Mouse (Mus musculus) liver, embryonic 11.5 days (tissue): ENCODE results near the gene Plppr3. TPM values are rescaled to one million over a fixed set of nuclear protein-coding genes. Genes with fewer than 3 reads are reported as not detected.
"Not testable (repeated sequence)": the region's sequence is repeated elsewhere in the genome, so short reads cannot be mapped to it uniquely, and the experiment has no call there.

Source experiments
- ATAC-seq: fragments of 200-750 bp; cut with Nextera tagmentation; replicated peaks from 2 replicates; pipeline ENCODE4 v1.8.0; 2017; ENCODE audit warnings: moderate number of reproducible peaks, mild to moderate bottlenecking, moderate TSS enrichment, moderate library complexity; ENCODE audit not compliant: low FRiP score
- DNase-seq: peaks from one replicate; pipeline ENCODE4 v3.0.0-alpha.2; 2017; ENCODE audit warnings: low spot score
- H3K27ac ChIP-seq: fragments of 300-500 bp; sonication (generic); 2 replicates; pipeline ENCODE4 v1.5.1; 2014; ENCODE audit warnings: mild to moderate bottlenecking, low read depth, low read length, control low read depth
- H3K27me3 ChIP-seq: fragments of 300-500 bp; sonication (generic); replicated peaks from 2 replicates; pipeline ENCODE4 v1.6.1; 2014; ENCODE audit warnings: low read length, mixed read lengths; ENCODE audit not compliant: control insufficient read depth, insufficient read depth
- H3K36me3 ChIP-seq: fragments of 300-500 bp; sonication (generic); 2 replicates; pipeline ENCODE4 v1.6.1; 2014; ENCODE audit warnings: mild to moderate bottlenecking, low read length, moderate library complexity, mixed read lengths; ENCODE audit not compliant: control insufficient read depth, insufficient read depth
- H3K4me1 ChIP-seq: fragments of 300-500 bp; sonication (generic); replicated peaks from 2 replicates; pipeline ENCODE4 v1.6.1; 2014; ENCODE audit warnings: low read length, mixed read lengths; ENCODE audit not compliant: control insufficient read depth, insufficient read depth
- H3K4me2 ChIP-seq: fragments of 300-500 bp; sonication (generic); 2 replicates; pipeline ENCODE4 v1.6.1; 2014; ENCODE audit warnings: mild to moderate bottlenecking, control low read depth, moderate library complexity
- H3K4me3 ChIP-seq: fragments of 300-500 bp; sonication (generic); 2 replicates; pipeline ENCODE4 v1.5.1; 2014; ENCODE audit warnings: low read depth, low read length, control low read depth
- H3K9ac ChIP-seq: fragments of 300-500 bp; sonication (generic); 2 replicates; pipeline ENCODE4 v1.6.1; 2014; ENCODE audit warnings: low read depth, low read length, control low read depth
- H3K9me3 ChIP-seq: fragments of 300-500 bp; sonication (generic); 2 replicates; pipeline ENCODE4 v1.6.1; 2016; ENCODE audit warnings: low read length, inconsistent platforms, mixed read lengths; ENCODE audit not compliant: control insufficient read depth
- WGBS: fragments of 180-500 bp; shearing (Covaris S2); extraction: QIAGEN DNeasy Blood & Tissue Kit; methylation state at CpG from one replicate; pipeline ENCODE4 v1.1.7; 2014; 5-methylcytosine and 5-hydroxymethylcytosine counted together
- polyA plus RNA-seq: library from polyadenylated mRNA; unstranded; fragments of >200 nt; fragmentation: Nextera tagmentation; extraction: Ambion mirVana; gene quantifications from 2 replicates; pipeline ENCODE4 v1.2.1, GENCODE M21; 2014

The Plppr3 gene
- polyA plus RNA-seq, 1 experiment from 2014 or later = 20.9 TPM

GRCm38 (mm10) chr10:79890670-79891069 lies 16.2 kb upstream of the Plppr3 start, which contains the start of gene Cfd:
TSS of gene Cfd (plus strand) at chr10:79890853.
- Histone ChIP-seq H3K27me3 (no peaks in the 10 kb centered on the region), H3K27ac (no peak within 1 kb of the TSS), H3K4me3 (no peak within 1 kb of the TSS), H3K4me1 (no peaks in the 10 kb centered on the region), H3K9me3 (no peaks in the 10 kb centered on the region), H3K36me3 (0 out of 2 replicates have a peak, but pooled peaks cover 3% of the 10 kb centered on the region), H3K9ac (no peak within 1 kb of the TSS), H3K4me2 (no peak within 1 kb of the TSS)
- WGBS = 51% methylated on average over 5 of the region's 5 CpGs
- no peak for DNase-seq
- ATAC-seq = no peak

- DNase-seq = no peak
- Histone ChIP-seq H3K9me3 (no peaks in the 10 kb centered on the region), H3K27me3 (no peaks in the 10 kb centered on the region), H3K4me2 (no peak overlapping the region), H3K27ac (no peak overlapping the region), H3K4me1 (no peaks in the 10 kb centered on the region), H3K4me3 (no peak overlapping the region), H3K9ac (no peak overlapping the region), H3K36me3 (no peaks in the 10 kb centered on the region)
- WGBS = 69% methylated on average over 2 of the region's 2 CpGs
- ATAC-seq = no peak
These were observed 15.0 kb upstream of the Plppr3 start for GRCm38 (mm10) chr10:79889386-79889785.

- Histone ChIP-seq H3K36me3 (no peaks in the 10 kb centered on the region), H3K4me1 (peaks cover 14% of the 10 kb centered on the region), H3K27me3 (peaks cover 6% of the 10 kb centered on the region; the same call in 1 of the 2 replicates), H3K4me2 (no peak overlapping the region), H3K9ac (no peak overlapping the region), H3K4me3 (no peak overlapping the region), H3K9me3 (no peaks in the 10 kb centered on the region), H3K27ac (no peak overlapping the region)
- DNase-seq (no peak), ATAC-seq (no peak)
- 80% methylated on average over 8 of the region's 8 CpGs for WGBS
These were observed 12.2 kb upstream of the Plppr3 start for GRCm38 (mm10) chr10:79886611-79887010.

- DNase-seq (no peak), ATAC-seq (no peak)
- H3K9me3 ChIP-seq = no peaks in the 10 kb centered on the region
- no peak within 1 kb of the TSS for H3K9ac ChIP-seq
- H3K36me3 ChIP-seq = no peaks in the 10 kb centered on the region
- 71% methylated on average over 6 of the region's 6 CpGs for WGBS
- no peak within 1 kb of the TSS for H3K27ac ChIP-seq
- H3K4me3 ChIP-seq = no peak within 1 kb of the TSS
- peaks cover 6% of the 10 kb centered on the region; the same call in 1 of the 2 replicates for H3K27me3 ChIP-seq
- no peak within 1 kb of the TSS for H3K4me2 ChIP-seq
- H3K4me1 ChIP-seq = peaks cover 20% of the 10 kb centered on the region
These were observed 11.6 kb upstream of the Plppr3 start, which contains the start of gene Elane for GRCm38 (mm10) chr10:79886054-79886453. TSS of gene Elane (plus strand) at chr10:79886247.

- not testable (repeated sequence) for H3K9me3 ChIP-seq, H3K36me3 ChIP-seq, DNase-seq, H3K27me3 ChIP-seq, ATAC-seq, H3K27ac ChIP-seq, H3K4me3 ChIP-seq, H3K4me2 ChIP-seq, H3K9ac ChIP-seq
- H3K4me1 ChIP-seq = peaks cover 29% of the 10 kb centered on the region
- 56% methylated on average over 3 of the region's 3 CpGs for WGBS
These were observed 10.5 kb upstream of the Plppr3 start for GRCm38 (mm10) chr10:79884938-79885337.

- Histone ChIP-seq H3K4me3 (no peak overlapping the region), H3K9me3 (no peaks in the 10 kb centered on the region), H3K4me1 (peaks cover 29% of the 10 kb centered on the region), H3K27ac (no peak overlapping the region), H3K36me3 (no peaks in the 10 kb centered on the region), H3K4me2 (no peak overlapping the region), H3K9ac (no peak overlapping the region), H3K27me3 (peaks cover 6% of the 10 kb centered on the region; the same call in 1 of the 2 replicates)
- DNase-seq (no peak), ATAC-seq (no peak)
- 45% methylated on average over 4 of the region's 4 CpGs for WGBS
These were observed 10.0 kb upstream of the Plppr3 start for GRCm38 (mm10) chr10:79884446-79884845.

- no peaks in the 10 kb centered on the region for H3K36me3 ChIP-seq
- peak overlapping the region; percentile 11 for H3K4me2 ChIP-seq
- no peak overlapping the region for H3K27ac ChIP-seq
- no peaks in the 10 kb centered on the region for H3K9me3 ChIP-seq
- WGBS = 17% methylated on average over 22 of the region's 22 CpGs
- ATAC-seq (peak; percentile 15; the same call in 1 of the 2 replicates), DNase-seq (peak; percentile 75)
- peaks cover 29% of the 10 kb centered on the region for H3K4me1 ChIP-seq
- peak overlapping the region; percentile 42; the same call in 1 of the 2 replicates for H3K9ac ChIP-seq
- peaks cover 6% of the 10 kb centered on the region; the same call in 1 of the 2 replicates for H3K27me3 ChIP-seq
- no peak overlapping the region for H3K4me3 ChIP-seq
These were observed 9.1 kb upstream of the Plppr3 start for GRCm38 (mm10) chr10:79883297-79884084.

- peaks cover 34% of the 10 kb centered on the region for H3K4me1 ChIP-seq
- 5% methylated on average over 22 of the region's 22 CpGs for WGBS
- H3K4me3 ChIP-seq = peak overlapping the region; percentile 39
- no peak for DNase-seq
- H3K27ac ChIP-seq = no peak overlapping the region
- peak; percentile 44 for ATAC-seq
- H3K9ac ChIP-seq = 0 out of 2 replicates have a peak overlapping the region, but pooled peaks have one; percentile 34
- H3K4me2 ChIP-seq = peak overlapping the region; percentile 56
- H3K27me3 ChIP-seq = peaks cover 6% of the 10 kb centered on the region; the same call in 1 of the 2 replicates
- H3K36me3 ChIP-seq = no peaks in the 10 kb centered on the region
- no peaks in the 10 kb centered on the region for H3K9me3 ChIP-seq
These were observed 7.5 kb upstream of the Plppr3 start for GRCm38 (mm10) chr10:79881981-79882380.
